Mouse (Mus musculus) heart, embryonic 14.5 days (tissue): ENCODE measurements at regions not wholly inside any gene's neighbourhood (a gene's known extent, or its start where the extent isn't known, plus 50 kb on each side); places are given as distances from the start of the nearest gene placed in this dataset.
"Not testable (repeated sequence)": the region's sequence is repeated elsewhere in the genome, so short reads cannot be mapped to it uniquely, and the experiment has no call there.

ENCODE experiments used
- ATAC-seq: fragments of 200-750 bp; cut with Nextera tagmentation; 2 replicates; pipeline ENCODE4 v1.8.0; 2017; ENCODE audit warnings: low read depth, moderate TSS enrichment; ENCODE audit not compliant: insufficient number of reproducible peaks, insufficient read depth, low FRiP score
- H3K27ac ChIP-seq, 2 experiments: fragments of 200-500 bp in 1 of 2; fragments of 300-500 bp in 1 of 2; sonication (generic) in 1 of 2; replicated peaks in 1 of 2; 2 replicates each; pipeline ENCODE4 v1.5.1; 2012 to 2014; ENCODE audit warnings: low read depth in 2 of 2, low read length in 2 of 2, control low read depth in 1 of 2, mild to moderate bottlenecking in 1 of 2, mixed read lengths in 1 of 2; ENCODE audit not compliant: control insufficient read depth in 1 of 2, insufficient read depth in 1 of 2
- H3K27me3 ChIP-seq: fragments of 300-500 bp; sonication (generic); 2 replicates; pipeline ENCODE4 v1.6.1; 2014; ENCODE audit warnings: mild to moderate bottlenecking, low read length, control low read depth; ENCODE audit not compliant: control insufficient read depth, insufficient read depth
- H3K36me3 ChIP-seq: fragments of 300-500 bp; sonication (generic); 2 replicates; pipeline ENCODE4 v1.6.1; 2014; ENCODE audit warnings: mild to moderate bottlenecking, control low read depth, low read length, mixed read lengths; ENCODE audit not compliant: control insufficient read depth, insufficient read depth
- H3K4me1 ChIP-seq, 2 experiments: fragments of 200-500 bp in 1 of 2; fragments of 300-500 bp in 1 of 2; sonication (generic) in 1 of 2; 2 replicates each; pipeline ENCODE4 v1.6.1; 2012 to 2014; ENCODE audit warnings: low read length in 2 of 2, control low read depth in 1 of 2, mixed read lengths in 1 of 2; ENCODE audit not compliant: control insufficient read depth in 2 of 2, insufficient read depth in 2 of 2
- H3K4me2 ChIP-seq: fragments of 300-500 bp; sonication (generic); 2 replicates; pipeline ENCODE4 v1.6.1; 2014; ENCODE audit warnings: mild to moderate bottlenecking, low read length
- H3K4me3 ChIP-seq, 2 experiments: fragments of 200-500 bp in 1 of 2; fragments of 300-500 bp in 1 of 2; sonication (generic) in 1 of 2; 2 replicates each; pipeline ENCODE4 v1.5.1; 2012 to 2014; ENCODE audit warnings: low read length in 2 of 2, mild to moderate bottlenecking in 2 of 2, control low read depth in 1 of 2, low read depth in 1 of 2, moderate library complexity in 1 of 2; ENCODE audit not compliant: control insufficient read depth in 1 of 2, insufficient read depth in 1 of 2
- H3K9ac ChIP-seq: fragments of 300-500 bp; sonication (generic); 2 replicates; pipeline ENCODE4 v1.6.1; 2014; ENCODE audit warnings: mild to moderate bottlenecking, low read length
- H3K9me3 ChIP-seq: fragments of 300-500 bp; sonication (generic); 2 replicates; pipeline ENCODE4 v1.6.1; 2016; ENCODE audit warnings: low read length, control low read depth; ENCODE audit not compliant: control insufficient read depth
- WGBS: fragments of 180-500 bp; shearing (Covaris S2); extraction: QIAGEN DNeasy Blood & Tissue Kit; methylation state at CpG from one replicate; pipeline ENCODE4 v1.1.7; 2014; 5-methylcytosine and 5-hydroxymethylcytosine counted together

DNA sequence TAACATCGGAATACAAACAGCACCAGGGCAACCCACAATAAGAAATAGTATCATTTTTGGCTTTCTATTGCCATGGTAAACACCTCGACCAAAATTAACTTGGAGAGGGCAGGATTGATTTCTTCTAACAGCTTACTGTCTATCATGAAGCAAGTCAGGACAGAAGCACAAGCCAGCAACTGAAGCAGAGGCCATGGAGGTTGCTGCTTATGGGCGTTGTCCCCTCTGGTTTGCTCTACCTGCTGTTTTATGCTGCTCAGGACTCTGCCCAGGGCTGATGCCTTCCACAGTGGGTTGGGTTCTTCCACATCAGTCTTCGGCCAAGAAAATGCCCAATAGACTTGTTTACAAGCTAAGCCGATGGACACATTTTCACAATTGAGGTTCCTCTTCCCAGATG is 117.9 kb upstream of the Otx2 start:
- no peak overlapping the region for H3K9ac ChIP-seq
- no peaks in the 10 kb centered on the region for H3K36me3 ChIP-seq
- ATAC-seq, result no peak
- H3K27me3 ChIP-seq, result no peaks in the 10 kb centered on the region
- no peaks in the 10 kb centered on the region for H3K9me3 ChIP-seq
- no peak overlapping the region for H3K4me2 ChIP-seq
- WGBS, result 72% methylated on average over 5 of the region's 5 CpGs
- no peak overlapping the region for H3K27ac ChIP-seq
- no peak overlapping the region for H3K4me3 ChIP-seq
- no peaks in the 10 kb centered on the region for H3K4me1 ChIP-seq

- no peak overlapping the region for H3K4me2 ChIP-seq
- 72% methylated on average over 1 of the region's 1 CpGs for WGBS
- H3K9me3 ChIP-seq, result no peaks in the 10 kb centered on the region
- no peaks in the 10 kb centered on the region for H3K27me3 ChIP-seq
- no peaks in the 10 kb centered on the region for H3K4me1 ChIP-seq
- no peak for ATAC-seq
- no peak overlapping the region for H3K27ac ChIP-seq
- no peak overlapping the region for H3K9ac ChIP-seq
- no peaks in the 10 kb centered on the region for H3K36me3 ChIP-seq
- no peak overlapping the region for H3K4me3 ChIP-seq
These were observed 105.7 kb upstream of the Otx2 start for GRCm38 (mm10) chr14:48779327-48779726.

DNA sequence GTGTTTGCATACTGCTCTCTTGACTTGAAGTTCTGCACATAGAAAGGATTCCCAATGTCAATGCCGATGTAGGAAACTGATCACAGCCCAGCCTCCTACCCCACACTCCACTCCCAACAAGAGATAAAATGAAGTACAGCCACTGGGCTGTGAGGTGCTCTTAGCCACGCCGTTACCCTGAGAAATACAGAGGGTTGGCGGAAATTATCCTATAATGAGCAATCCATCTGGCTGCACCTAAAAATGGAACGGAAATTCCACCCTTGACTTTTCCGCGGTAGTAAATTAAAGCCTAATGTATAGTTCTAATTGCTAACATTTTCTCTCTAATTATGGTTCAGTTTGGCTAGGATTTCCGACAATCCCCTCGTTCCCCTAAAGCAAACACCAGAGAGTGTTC is 97.2 kb upstream of the Otx2 start:
- no peak overlapping the region for H3K4me3 ChIP-seq
- H3K9me3 ChIP-seq, result no peaks in the 10 kb centered on the region
- H3K27ac ChIP-seq, result no peak overlapping the region
- H3K9ac ChIP-seq, result no peak overlapping the region
- no peak for ATAC-seq
- H3K4me1 ChIP-seq, result no peaks in the 10 kb centered on the region
- no peak overlapping the region for H3K4me2 ChIP-seq
- no peaks in the 10 kb centered on the region for H3K27me3 ChIP-seq
- 79% methylated on average over 9 of the region's 9 CpGs for WGBS
- H3K36me3 ChIP-seq, result no peaks in the 10 kb centered on the region

DNA sequence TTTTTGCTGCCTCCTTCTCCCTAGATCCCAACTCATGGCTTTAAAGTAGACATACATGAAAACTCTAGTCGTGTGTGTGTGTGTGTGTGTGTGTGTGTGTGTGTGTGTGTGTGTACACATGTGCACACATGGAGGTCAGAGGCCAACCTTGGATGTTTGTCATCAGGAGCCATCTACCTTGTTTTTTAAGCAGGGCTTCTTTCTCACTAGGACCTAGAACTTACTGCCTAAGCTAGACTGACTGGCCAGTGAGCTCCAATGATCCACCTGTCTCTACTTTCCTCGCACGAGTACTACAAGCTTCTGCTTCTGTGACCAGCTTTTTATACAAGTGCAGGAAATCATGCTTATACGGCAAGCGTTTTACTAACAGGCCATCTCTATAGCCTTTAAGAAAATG is 89.1 kb upstream of the Otx2 start:
- H3K36me3 ChIP-seq, result no peaks in the 10 kb centered on the region
- no peak overlapping the region for H3K4me3 ChIP-seq
- ATAC-seq, result no peak
- H3K27me3 ChIP-seq, result no peaks in the 10 kb centered on the region
- H3K4me2 ChIP-seq, result no peak overlapping the region
- 79% methylated on average over 5 of the region's 5 CpGs for WGBS
- no peaks in the 10 kb centered on the region for H3K4me1 ChIP-seq
- H3K9me3 ChIP-seq, result no peaks in the 10 kb centered on the region
- H3K9ac ChIP-seq, result no peak overlapping the region
- H3K27ac ChIP-seq, result no peak overlapping the region

- no peak overlapping the region for H3K4me2 ChIP-seq
These were observed 87.5 kb upstream of the Otx2 start for GRCm38 (mm10) chr14:48761002-48761648.

GRCm38 (mm10) chr14:48755096-48755495 is 81.5 kb upstream of the Otx2 start:
- H3K4me3 ChIP-seq, H3K4me2 ChIP-seq, H3K9ac ChIP-seq, H3K27ac ChIP-seq, H3K9me3 ChIP-seq, H3K36me3 ChIP-seq, H3K27me3 ChIP-seq, H3K4me1 ChIP-seq, ATAC-seq: not testable (repeated sequence)
- 91% methylated on average over 5 of the region's 5 CpGs for WGBS

More at GRCm38 (mm10) chr14:48761002-48761648, 87.5 kb upstream of the Otx2 start:
- ATAC-seq, result no peak
- Histone ChIP-seq H3K36me3 (no peaks in the 10 kb centered on the region), H3K4me1 (no peaks in the 10 kb centered on the region), H3K4me3 (no peak overlapping the region), H3K9me3 (no peaks in the 10 kb centered on the region), H3K9ac (no peak overlapping the region), H3K27ac (no peak overlapping the region), H3K27me3 (no peaks in the 10 kb centered on the region)
- WGBS, result 67% methylated on average over 7 of the region's 7 CpGs

DNA sequence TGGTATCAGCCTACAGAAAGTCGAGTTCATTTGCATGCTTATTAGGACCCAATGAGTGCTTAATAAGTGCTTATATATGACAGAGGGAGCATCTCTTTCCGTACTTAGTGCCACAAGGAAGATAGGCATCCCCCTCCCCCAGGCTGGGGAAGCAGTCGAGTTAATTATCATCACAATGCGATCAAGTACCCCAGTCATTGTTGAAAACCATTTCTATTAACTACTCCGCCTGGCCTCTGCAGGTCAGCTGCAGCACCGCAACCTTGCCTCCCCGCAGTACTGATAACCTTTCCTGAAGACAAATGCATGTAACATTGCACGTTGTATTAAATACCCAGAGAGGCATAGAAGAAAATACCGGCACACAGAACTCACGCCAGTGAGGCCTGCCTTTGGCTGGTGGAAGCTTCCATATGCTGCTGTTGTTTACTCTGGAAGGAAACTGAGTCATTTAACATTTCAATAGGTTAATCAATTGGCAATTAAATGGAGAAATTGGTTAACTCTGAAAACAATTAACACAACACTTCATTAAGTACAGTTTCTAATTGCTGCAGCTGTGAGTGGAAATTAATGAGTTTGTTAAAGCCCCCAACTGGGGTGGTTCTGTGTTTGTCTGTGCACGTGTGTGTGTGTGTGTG is 80.6 kb upstream of the Otx2 start:
- Histone ChIP-seq H3K4me2 (no peak overlapping the region), H3K9me3 (no peaks in the 10 kb centered on the region), H3K9ac (no peak overlapping the region), H3K4me3 (no peak overlapping the region), H3K27ac (no peak overlapping the region), H3K36me3 (no peaks in the 10 kb centered on the region), H3K27me3 (no peaks in the 10 kb centered on the region; the same call in 1 of the 2 replicates), H3K4me1 (peaks cover 0 to 4% of the 10 kb centered on the region in 2 experiments; a peak in 2 of 4 replicates)
- 43% methylated on average over 11 of the region's 11 CpGs for WGBS
- no peak for ATAC-seq
